Mouse (Mus musculus) forebrain, embryonic 16.5 days (tissue): Measurements from ENCODE around the gene Ccdc63. TPM values are rescaled to one million over a fixed set of nuclear protein-coding genes. Genes with fewer than 3 reads are reported as not detected.
"Not testable (repeated sequence)": the region's sequence is repeated elsewhere in the genome, so short reads cannot be mapped to it uniquely, and the experiment has no call there.

ENCODE experiments used
- ATAC-seq: fragments of 200-750 bp; cut with Nextera tagmentation; 2 replicates; pipeline ENCODE4 v1.8.0; 2017; ENCODE audit warnings: mild to moderate bottlenecking, moderate library complexity
- H3K27ac ChIP-seq: fragments of 300-500 bp; sonication (generic); 2 replicates; pipeline ENCODE4 v1.5.1; 2014; ENCODE audit warnings: low read length, control low read depth
- H3K27me3 ChIP-seq: fragments of 300-500 bp; sonication (generic); replicated peaks from 2 replicates; pipeline ENCODE4 v1.6.1; 2014; ENCODE audit warnings: low read length; ENCODE audit not compliant: control insufficient read depth, insufficient read depth
- H3K36me3 ChIP-seq: fragments of 300-500 bp; sonication (generic); 2 replicates; pipeline ENCODE4 v1.6.1; 2014; ENCODE audit not compliant: control insufficient read depth, insufficient read depth
- H3K4me1 ChIP-seq: fragments of 300-500 bp; sonication (generic); replicated peaks from 2 replicates; pipeline ENCODE4 v1.6.1; 2014; ENCODE audit warnings: low read length; ENCODE audit not compliant: control insufficient read depth, insufficient read depth
- H3K4me2 ChIP-seq: fragments of 300-500 bp; sonication (generic); 2 replicates; pipeline ENCODE4 v1.6.1; 2014; ENCODE audit warnings: mild to moderate bottlenecking, low read length, control low read depth
- H3K4me3 ChIP-seq: fragments of 300-500 bp; sonication (generic); replicated peaks from 2 replicates; pipeline ENCODE4 v1.5.1; 2014; ENCODE audit warnings: mild to moderate bottlenecking, low read length, control low read depth
- H3K9ac ChIP-seq: fragments of 300-500 bp; sonication (generic); replicated peaks from 2 replicates; pipeline ENCODE4 v1.6.1; 2014; ENCODE audit warnings: low read depth, low read length, control low read depth
- H3K9me3 ChIP-seq: fragments of 300-500 bp; sonication (generic); 2 replicates; pipeline ENCODE4 v1.6.1; 2016; ENCODE audit warnings: low read length; ENCODE audit not compliant: control insufficient read depth
- WGBS: fragments of 180-500 bp; shearing (Covaris S2); extraction: QIAGEN DNeasy Blood & Tissue Kit; methylation state at CpG from one replicate; pipeline ENCODE4 v1.1.7; 2014; 5-methylcytosine and 5-hydroxymethylcytosine counted together
- polyA plus RNA-seq: library from polyadenylated mRNA; unstranded; fragments of >200 nt; fragmentation: Nextera tagmentation; extraction: Ambion mirVana; gene quantifications from 2 replicates; pipeline ENCODE4 v1.2.1, GENCODE M21; 2015

Gene Ccdc63
- polyA plus RNA-seq, 1 experiment from 2014 or later, result not detected

- H3K9ac ChIP-seq, result no peak overlapping the region
- H3K9me3 ChIP-seq, result no peaks in the 10 kb centered on the region; the same call in 1 of the 2 replicates
- no peaks in the 10 kb centered on the region for H3K36me3 ChIP-seq
- no peak for ATAC-seq
- no peak overlapping the region for H3K4me2 ChIP-seq
- H3K27me3 ChIP-seq, result no peaks in the 10 kb centered on the region
- H3K4me1 ChIP-seq, result no peaks in the 10 kb centered on the region; the same call in 1 of the 2 replicates
- 87% methylated on average over 4 of the region's 4 CpGs for WGBS
- no peak overlapping the region for H3K4me3 ChIP-seq
- no peak overlapping the region for H3K27ac ChIP-seq
These were observed 4.2 kb upstream of the Ccdc63 start for GRCm38 (mm10) chr5:122144825-122145224.

- Histone ChIP-seq H3K9me3 (no peaks in the 10 kb centered on the region; the same call in 1 of the 2 replicates), H3K36me3 (no peaks in the 10 kb centered on the region), H3K4me2 (no peak overlapping the region), H3K4me3 (no peak overlapping the region), H3K27me3 (no peaks in the 10 kb centered on the region), H3K27ac (no peak overlapping the region), H3K9ac (no peak overlapping the region), H3K4me1 (no peaks in the 10 kb centered on the region; the same call in 1 of the 2 replicates)
- WGBS, result 82% methylated on average over 15 of the region's 15 CpGs
- ATAC-seq, result no peak
These were observed 2.9 kb upstream of the Ccdc63 start for GRCm38 (mm10) chr5:122143543-122143942.

GRCm38 (mm10) chr5:122142230-122142992 is 1.8 kb upstream of the Ccdc63 start:
- no peaks in the 10 kb centered on the region for H3K36me3 ChIP-seq
- no peaks in the 10 kb centered on the region; the same call in 1 of the 2 replicates for H3K4me1 ChIP-seq
- no peaks in the 10 kb centered on the region; the same call in 1 of the 2 replicates for H3K9me3 ChIP-seq
- no peak overlapping the region for H3K4me3 ChIP-seq
- H3K27ac ChIP-seq, result no peak overlapping the region
- no peaks in the 10 kb centered on the region for H3K27me3 ChIP-seq
- WGBS, result 51% methylated on average over 8 of the region's 8 CpGs
- ATAC-seq, result no peak
- H3K4me2 ChIP-seq, result no peak overlapping the region
- H3K9ac ChIP-seq, result no peak overlapping the region

GRCm38 (mm10) chr5:122139771-122140170 is 852 bp downstream of the Ccdc63 start:
- H3K4me3 ChIP-seq, H3K36me3 ChIP-seq, H3K27ac ChIP-seq, H3K4me2 ChIP-seq, H3K9ac ChIP-seq, H3K9me3 ChIP-seq, H3K4me1 ChIP-seq, H3K27me3 ChIP-seq, ATAC-seq: not testable (repeated sequence)
- WGBS, result 64% methylated on average over 2 of the region's 2 CpGs

- H3K9me3 ChIP-seq, result no peaks in the 10 kb centered on the region
- no peak overlapping the region for H3K27ac ChIP-seq
- no peak overlapping the region for H3K4me2 ChIP-seq
- no peaks in the 10 kb centered on the region for H3K27me3 ChIP-seq
- H3K36me3 ChIP-seq, result no peaks in the 10 kb centered on the region
- H3K4me3 ChIP-seq, result no peak overlapping the region
- H3K9ac ChIP-seq, result no peak overlapping the region
- no peak for ATAC-seq
- H3K4me1 ChIP-seq, result no peaks in the 10 kb centered on the region; the same call in 1 of the 2 replicates
- WGBS, result 80% methylated on average over 15 of the region's 15 CpGs
These were observed 1.8 kb downstream of the Ccdc63 start for GRCm38 (mm10) chr5:122138856-122139255.

- Histone ChIP-seq H3K4me3 (no peak overlapping the region), H3K4me1 (peaks cover 6% of the 10 kb centered on the region), H3K27me3 (no peaks in the 10 kb centered on the region; the same call in 1 of the 2 replicates), H3K36me3 (no peaks in the 10 kb centered on the region), H3K9ac (no peak overlapping the region), H3K4me2 (no peak overlapping the region), H3K9me3 (no peaks in the 10 kb centered on the region), H3K27ac (no peak overlapping the region)
- WGBS, result 87% methylated on average over 14 of the region's 14 CpGs
- no peak for ATAC-seq
These were observed 3.9 kb downstream of the Ccdc63 start for GRCm38 (mm10) chr5:122136508-122137408.

- 78% methylated on average over 3 of the region's 3 CpGs for WGBS
- Histone ChIP-seq H3K4me3 (no peak overlapping the region), H3K4me2 (no peak overlapping the region), H3K9ac (no peak overlapping the region), H3K36me3 (no peaks in the 10 kb centered on the region), H3K9me3 (no peaks in the 10 kb centered on the region), H3K27me3 (no peaks in the 10 kb centered on the region; the same call in 1 of the 2 replicates), H3K27ac (no peak overlapping the region), H3K4me1 (peaks cover 10% of the 10 kb centered on the region)
- no peak for ATAC-seq
These were observed 5.2 kb downstream of the Ccdc63 start for GRCm38 (mm10) chr5:122135290-122135882.

- H3K9ac ChIP-seq, result no peak overlapping the region
- no peak overlapping the region for H3K4me2 ChIP-seq
- ATAC-seq, result no peak
- no peak overlapping the region for H3K27ac ChIP-seq
- peaks cover 12% of the 10 kb centered on the region for H3K4me1 ChIP-seq
- H3K36me3 ChIP-seq, result no peaks in the 10 kb centered on the region
- 91% methylated on average over 14 of the region's 14 CpGs for WGBS
- H3K27me3 ChIP-seq, result no peaks in the 10 kb centered on the region; the same call in 1 of the 2 replicates
- H3K9me3 ChIP-seq, result no peaks in the 10 kb centered on the region
- H3K4me3 ChIP-seq, result no peak overlapping the region
These were observed 6.0 kb downstream of the Ccdc63 start for GRCm38 (mm10) chr5:122134395-122135289.
